Mouse (Mus musculus) lung, postnatal 0 days (tissue): ENCODE results near the gene Snai1.

Experiments used
- CTCF ChIP-seq: IDR thresholded peaks from 2 replicates; pipeline ENCODE4 v1.5.1; 2016; ENCODE audit warnings: antibody characterized with exemption, mild to moderate bottlenecking
- EP300 ChIP-seq: IDR thresholded peaks from 2 replicates; pipeline ENCODE4 v1.6.1; 2016; ENCODE audit warnings: antibody characterized with exemption, mild to moderate bottlenecking, control low read depth

DNA sequence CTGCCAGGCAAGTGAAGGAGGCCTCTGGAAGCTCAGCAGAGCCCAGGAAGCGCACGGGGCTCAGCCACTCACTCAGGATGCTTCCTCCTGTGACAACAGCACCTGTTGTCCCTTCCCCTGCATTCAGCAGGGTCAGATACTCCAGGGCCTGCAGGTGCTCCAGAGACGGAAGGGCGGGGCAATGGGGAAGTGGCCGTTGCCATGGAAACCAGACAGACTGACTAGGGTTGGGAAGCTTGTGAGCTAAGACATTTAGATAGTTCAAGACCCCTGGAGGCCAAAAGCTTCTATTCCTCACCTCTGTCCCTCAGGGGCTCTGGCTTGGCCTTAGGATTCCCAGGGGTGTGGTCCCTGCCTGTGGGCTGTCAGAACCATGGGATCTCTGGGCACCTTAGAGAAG is 40.5 kb downstream of the Snai1 start:
- TF ChIP-seq CTCF, result no peak
- no peak for TF ChIP-seq EP300
